Mouse (Mus musculus): ENCODE measurements around the gene Cog2.

- TF ChIP-seq ZC3H11A (IDR thresholded peaks at IDR 0.05; ENCODE audit: borderline replicate concordance, low read depth, low read length) (no peak), MAFK (IDR thresholded peaks at IDR 0.05; ENCODE audit: insufficient read depth, low read depth, low read length) (no peak), HCFC1 (IDR thresholded peaks at IDR 0.05; ENCODE audit: borderline replicate concordance, insufficient read depth, low read length) (no peak)
Observed at GRCm38 (mm10) chr8:124576751-124577150, 56.2 kb downstream of the Cog2 start.

Measured in ES-E14 (cell line).